Mouse (Mus musculus) MN1 (cell line): Measurements from ENCODE around the gene Drap1.
"Not testable (repeated sequence)": the region's sequence is repeated elsewhere in the genome, so short reads cannot be mapped to it uniquely, and the experiment has no call there.

ENCODE experiments used
- DNase-seq: peaks from one replicate; pipeline ENCODE4 v3.0.0-alpha.2; 2016; ENCODE audit warnings: low spot score

Gene Drap1

DNA sequence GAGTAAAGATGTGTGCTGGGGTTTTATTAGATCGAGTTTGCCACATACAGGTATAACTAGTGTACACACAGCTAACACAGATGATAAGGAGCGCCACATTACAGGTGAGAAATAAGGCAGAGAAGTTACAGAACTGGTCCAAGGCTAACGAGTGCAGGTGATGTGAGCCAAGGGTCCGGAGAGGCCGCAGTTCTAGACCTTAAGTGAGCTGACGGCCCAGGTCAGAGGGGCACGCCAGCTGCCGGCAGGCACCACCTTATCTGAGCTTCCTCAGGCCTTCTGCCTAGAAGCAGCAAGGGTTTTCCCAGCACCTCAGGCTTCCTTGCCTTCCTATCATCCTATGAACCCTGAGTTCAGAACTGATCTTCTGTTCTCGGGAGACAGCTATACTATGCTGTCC, 5.1 kb downstream of the Drap1 start:
- no peak for DNase-seq

DNA sequence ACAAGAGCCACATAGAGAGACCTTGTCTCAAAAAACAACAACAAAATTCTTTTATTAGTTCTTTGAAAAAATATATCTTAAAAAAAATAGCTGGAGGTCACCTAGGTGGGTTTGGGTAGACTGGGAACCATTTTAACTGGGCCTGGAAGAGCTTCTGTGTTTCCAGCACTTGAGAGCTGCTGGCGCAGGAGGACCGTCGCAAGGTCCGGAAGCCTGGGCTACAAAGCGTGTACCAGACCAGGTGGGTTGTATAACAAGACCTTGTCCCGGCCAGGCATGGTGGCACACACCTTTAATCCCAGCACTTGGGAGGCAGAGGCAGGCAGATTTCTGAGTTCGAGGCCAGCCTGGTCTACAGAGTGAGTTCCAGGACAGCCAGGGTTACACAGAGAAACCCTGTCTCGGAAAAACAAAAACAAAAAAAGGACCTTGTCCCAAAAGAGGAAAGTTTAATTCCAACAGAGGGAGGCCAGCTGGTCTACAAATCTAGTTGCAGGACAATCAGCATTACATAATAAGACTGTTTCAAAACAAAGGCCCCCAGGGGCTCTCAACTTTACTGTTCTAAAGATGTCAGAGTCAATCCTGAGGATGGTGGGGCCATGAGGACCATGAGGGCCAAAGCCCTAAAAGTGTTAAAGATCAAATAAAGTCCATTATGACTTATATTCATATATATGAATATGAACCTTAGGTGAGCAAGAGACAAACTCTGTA, 5.9 kb downstream of the Drap1 start:
- DNase-seq, result no peak

DNA sequence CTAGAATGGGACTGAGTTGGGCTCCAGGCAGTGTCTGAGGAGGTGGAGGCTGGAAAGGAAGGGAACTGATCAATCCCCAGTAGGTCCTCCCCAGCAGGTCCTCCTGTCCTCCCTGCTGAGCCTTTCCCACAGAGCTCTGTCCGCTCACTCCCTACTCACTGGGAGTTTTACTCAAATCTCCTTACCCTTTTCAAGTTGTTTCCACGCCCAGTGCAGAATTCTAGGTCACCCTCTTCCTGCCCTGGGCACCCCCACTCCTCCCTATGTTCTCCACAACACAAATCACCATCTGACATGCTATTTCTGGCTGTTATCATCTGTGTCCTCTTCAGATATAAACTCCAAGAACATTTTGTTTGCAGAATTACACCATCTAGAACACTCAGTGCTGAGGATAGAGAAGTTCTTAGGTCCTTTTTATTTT, 10.2 kb downstream of the Drap1 start:
- no peak for DNase-seq

GRCm38 (mm10) chr19:5413840-5414239, 10.9 kb downstream of the Drap1 start:
- DNase-seq, result no peak

- no peak for DNase-seq
Measured at GRCm38 (mm10) chr19:5411961-5412360, 12.8 kb downstream of the Drap1 start.

DNA sequence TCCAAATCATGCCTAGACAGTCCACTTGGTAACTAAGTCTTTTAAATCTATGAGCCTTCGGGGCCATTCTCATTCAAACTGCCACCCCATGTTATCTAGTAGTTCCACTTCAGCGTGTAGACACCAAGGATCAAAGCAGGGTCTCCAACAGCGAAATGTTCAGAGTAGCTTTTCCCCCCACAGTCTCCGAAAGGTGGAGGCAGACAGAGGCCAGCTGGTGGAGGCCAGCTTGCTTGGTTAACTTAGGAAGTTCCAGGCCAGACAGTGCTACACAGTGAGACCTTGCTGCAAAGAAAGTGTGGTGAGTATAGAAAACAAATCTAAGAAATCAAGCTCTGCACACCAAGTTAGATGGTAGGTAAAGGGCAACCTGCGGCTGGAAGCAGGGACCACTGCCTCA, 14.1 kb downstream of the Drap1 start:
- DNase-seq, result no peak

GRCm38 (mm10) chr19:5409068-5409467, 15.7 kb downstream of the Drap1 start:
- no peak for DNase-seq

DNA sequence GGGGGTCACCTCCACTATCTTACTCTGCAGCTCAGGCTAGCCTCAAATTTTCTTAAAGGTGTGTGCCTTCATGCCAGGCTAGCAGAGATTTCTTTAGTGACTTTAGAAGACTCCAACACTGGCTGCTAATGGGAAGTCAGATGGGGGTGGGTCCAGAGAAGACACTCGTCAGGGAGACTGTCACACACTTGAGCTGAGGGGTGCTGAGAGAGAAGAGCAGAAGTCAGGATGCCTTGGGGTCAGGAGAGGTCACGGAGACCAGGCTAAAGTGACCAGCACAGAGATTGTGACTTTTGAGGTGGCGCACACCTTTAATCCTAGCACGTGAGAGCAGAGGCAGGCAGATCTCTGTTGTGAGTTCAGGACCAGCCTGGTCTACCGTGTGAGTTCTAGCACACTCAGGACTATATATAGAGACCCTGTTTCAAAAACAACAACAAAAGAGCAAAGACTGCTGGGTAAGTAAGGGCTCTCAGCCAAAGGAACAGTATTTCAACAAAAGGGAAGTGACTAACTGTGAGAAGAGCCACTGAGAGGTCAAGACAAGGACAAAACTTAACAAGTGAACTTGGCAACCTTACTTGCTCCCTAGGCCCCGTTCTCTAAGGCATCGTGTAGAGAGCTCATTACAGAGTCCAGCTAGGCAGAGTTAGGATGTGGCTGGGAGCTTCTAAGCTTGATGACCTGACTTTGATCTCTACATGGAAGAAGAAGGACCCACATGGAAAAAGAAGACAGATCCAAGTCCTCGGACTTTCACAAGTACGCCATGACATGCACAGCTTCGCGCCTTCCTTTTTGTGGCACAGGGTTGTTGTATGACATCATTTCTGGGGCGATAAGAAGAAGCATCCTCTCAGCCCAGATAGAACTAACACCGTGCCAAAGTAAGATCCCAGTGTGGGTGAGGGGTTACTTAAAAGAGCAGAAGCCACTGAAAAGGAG, 16.4 kb downstream of the Drap1 start:
- no peak for DNase-seq

- DNase-seq, result no peak
Measured at GRCm38 (mm10) chr19:5407133-5407532, 17.6 kb downstream of the Drap1 start.

DNA sequence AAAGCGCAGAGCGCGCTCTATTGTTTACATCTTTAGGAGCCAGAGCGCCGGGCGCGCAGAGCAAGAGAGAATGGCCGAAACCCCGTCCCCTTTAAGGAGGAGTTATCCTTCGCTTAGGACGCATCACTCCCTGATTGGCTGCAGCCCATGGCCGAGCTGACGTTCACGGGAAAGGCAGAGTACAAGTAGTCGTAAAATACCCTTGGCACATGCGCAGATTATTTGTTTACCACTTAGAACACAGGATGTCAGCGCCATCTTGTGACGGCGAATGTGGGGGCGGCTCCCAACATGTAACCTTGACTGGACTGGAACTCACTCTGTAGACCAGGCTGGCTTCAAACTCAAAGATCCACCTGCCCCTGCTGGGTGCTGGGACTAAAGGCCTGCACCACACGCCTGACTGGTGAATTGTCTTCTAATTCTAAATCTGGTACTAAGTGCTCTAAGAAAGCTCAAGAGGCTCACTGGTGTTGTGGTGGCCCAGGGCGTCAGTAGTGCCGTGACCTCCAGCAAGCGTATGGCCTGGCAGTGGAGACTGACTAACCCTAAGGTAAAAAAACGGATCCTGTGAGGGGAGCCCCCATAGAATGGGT, 18.1 kb downstream of the Drap1 start:
- DNase-seq, result not testable (repeated sequence)

GRCm38 (mm10) chr19:5405924-5406323, 18.9 kb downstream of the Drap1 start:
- no peak for DNase-seq

DNA sequence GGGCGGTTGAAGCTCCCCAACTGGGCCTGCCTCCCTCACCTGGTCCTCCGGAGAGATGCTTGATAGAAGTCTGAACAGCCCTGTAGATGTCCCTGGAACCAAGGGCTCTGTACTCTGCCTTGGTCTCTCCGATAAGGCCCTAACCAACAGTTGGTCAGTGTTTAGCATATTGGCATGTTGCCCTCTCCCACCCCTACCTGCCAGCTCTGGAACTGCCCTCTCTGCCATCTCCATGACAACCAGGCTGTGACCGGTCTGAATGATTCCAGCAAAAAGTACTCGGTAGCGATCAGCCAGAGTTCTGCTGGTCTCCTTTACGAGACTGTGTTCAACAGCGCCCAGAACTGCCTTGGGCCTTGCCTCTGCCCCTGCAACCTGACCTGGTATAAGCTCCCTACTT, 22.5 kb downstream of the Drap1 start, which contains the start of gene Tsga10ip:
TSS of gene Tsga10ip (minus strand) at position 234 of the 400 bp plus-strand sequence.
- DNase-seq, result peak; percentile 39

DNA sequence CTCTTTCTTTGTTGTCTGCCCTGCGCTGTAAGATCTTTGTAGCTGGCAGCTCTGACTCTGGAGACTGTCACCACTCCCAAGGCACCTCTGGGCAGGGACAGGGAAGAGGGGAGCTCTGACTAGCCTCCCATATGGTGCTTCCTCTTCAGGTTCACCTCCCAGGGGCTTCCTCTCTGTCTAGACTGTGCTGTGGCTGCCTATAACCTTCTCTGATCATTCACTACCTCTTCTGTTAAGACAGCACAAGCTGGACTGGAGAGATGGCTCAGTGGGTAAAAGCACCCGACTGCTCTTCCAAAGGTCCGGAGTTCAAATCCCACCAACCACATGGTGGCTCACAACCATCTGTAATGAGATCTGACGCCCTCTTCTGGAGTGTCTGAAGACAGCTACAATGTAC, 23.7 kb downstream of the Drap1 start:
- not testable (repeated sequence) for DNase-seq

DNA sequence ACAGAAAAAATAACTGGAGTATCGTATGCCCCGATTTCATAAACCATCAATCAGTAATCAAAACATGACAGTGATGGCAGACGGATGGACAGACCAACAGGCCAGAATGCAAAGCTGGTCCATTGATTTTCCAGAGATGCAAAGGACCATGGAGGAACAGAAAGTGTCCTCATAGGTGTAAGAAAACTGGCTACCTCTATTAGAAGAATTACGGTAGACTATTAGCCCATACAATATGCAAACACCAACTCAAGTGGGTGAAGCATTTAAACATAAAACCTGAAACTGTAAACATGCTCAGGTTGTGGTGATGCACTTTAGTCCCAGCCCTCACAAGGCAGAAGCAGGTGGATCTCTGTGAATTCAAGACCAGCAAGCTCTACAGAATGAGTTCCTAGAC, 29.4 kb downstream of the Drap1 start:
- DNase-seq, result no peak

DNA sequence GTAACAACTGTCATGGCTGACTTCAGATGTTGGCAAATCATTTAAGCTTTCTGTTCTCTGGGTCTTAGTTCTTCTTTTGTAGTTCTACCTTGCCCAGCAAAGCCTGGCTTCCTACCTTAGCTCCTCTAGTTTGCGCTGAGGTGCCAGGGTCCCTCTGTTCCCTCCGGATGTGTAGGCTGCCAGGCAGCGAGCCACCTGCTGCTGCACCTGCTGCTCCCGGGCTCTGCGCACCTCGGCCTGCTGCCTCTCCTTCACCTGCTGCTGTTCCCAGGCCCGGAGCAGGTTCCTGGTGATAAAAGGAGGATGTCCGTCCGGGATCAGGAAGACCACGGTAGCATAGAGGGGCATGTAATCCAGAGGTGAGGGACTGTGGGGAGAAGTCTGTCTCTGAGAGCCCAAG, 30.6 kb downstream of the Drap1 start:
- no peak for DNase-seq

DNA sequence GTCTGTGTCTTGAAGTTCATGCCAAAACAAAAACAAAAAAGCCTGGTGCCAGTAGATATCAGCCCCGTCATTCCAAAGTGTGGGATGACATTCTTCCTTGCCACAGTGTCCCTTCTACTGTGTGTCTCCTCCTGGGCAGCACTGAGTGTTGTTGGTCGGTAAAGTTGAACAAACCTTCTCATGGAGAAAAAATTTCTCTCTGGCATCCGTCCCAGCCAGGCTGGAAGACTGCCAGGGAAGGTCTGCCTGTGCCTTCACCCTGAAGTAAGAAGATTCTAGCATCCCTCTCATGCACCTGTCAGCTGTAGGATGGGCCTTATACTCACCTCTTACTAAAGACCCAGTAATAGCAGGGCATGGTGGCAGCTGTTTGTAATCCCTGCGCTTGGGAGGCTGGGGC, 31.9 kb downstream of the Drap1 start:
- DNase-seq, result peak; percentile 45

DNA sequence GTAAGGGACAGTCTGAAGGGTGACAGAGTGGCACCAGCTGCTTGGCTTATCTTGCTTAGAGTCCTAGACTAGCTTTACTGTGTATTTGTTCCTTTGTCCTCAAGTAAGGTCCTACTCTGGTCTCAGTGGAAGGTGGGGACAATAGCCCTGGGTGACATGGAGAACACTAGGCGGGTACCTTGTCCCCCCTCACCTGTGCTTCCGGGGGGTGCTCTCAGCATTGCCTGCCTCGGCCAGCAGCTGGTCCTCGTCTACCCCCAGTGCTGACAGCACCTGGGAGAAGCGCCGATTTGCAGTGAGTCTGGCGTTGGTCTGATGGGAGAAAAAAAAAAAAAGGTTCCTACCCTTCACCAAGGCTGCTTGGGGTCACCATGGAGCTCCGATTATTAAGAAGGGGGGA, 34.4 kb downstream of the Drap1 start:
- no peak for DNase-seq

DNA sequence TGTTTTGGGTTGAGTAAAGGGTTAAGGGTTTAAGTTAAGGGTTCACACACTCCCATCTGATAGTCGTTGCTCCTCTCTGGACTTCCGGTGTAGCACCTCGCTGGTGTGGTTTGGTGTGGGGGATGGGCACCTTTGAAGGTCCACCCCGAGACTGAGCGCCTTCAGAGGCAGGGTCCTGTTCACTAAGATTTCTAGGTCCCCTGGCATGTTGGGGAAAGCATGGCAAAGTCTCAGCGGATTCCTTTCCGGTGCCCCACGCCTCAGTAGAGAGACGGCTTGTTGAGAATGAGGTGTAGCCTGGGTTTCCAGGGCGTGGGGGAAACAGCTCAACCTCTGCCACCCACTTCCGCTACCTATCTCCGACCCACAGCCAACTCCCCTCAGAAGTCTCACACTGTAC, 35.1 kb downstream of the Drap1 start:
- DNase-seq, result no peak

DNA sequence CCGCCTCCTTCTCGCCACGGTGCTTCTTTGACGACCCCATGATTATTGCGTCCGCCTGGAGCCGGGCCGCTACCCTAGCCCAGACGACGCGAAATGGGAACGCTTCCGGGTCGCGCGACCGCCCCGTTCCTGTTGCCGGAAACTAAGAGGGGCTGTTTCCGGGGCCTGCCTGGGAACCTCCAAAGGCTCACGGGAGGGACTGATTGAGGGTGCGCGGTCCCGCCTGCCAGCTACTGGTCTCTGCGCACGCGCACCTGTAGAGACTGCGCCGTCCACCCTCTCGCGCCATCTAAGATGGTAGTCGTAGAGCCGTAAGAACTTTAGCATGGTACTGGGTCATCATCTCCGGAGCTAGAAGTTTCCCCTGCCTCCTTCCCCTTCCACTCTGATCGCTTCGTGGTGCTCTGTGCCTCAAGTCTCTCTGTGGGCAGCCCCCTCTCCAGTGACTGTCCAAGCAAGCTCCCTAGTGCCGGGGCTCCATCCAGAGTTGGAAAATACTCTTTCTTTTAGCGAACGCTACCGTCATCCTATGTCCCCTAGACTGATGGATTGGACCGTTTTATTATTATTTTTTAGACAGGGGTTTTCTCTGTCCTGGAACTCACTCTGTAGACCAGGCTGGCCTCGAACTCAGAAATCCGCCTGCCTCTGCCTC, 36.1 kb downstream of the Drap1 start, which contains the start of gene Sart1:
TSS of gene Sart1 (minus strand) at position 116 of the 655 bp plus-strand sequence.
- peak; percentile 92 for DNase-seq

DNA sequence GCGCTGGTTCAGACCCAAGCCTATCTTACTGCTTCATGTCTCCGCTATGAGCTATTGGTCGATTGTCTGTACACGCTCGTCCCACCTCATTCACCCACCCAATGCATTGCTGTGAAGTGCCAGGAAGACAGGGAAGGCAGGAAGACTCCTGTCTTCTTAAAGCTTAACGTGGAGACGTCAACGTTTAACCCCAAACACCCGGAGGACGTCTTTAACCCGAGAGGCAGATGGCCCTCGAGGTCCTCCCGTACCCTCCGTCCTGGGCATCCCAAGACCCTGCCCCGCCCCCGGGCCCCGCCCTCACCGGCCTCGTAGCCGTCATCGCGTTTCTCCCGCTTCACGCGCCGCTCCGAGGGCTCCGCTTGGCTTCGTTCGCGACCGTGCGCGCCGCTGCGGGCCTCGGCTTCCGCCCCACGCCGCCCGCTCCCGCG, 36.8 kb downstream of the Drap1 start:
- peak; percentile 54 for DNase-seq

DNA sequence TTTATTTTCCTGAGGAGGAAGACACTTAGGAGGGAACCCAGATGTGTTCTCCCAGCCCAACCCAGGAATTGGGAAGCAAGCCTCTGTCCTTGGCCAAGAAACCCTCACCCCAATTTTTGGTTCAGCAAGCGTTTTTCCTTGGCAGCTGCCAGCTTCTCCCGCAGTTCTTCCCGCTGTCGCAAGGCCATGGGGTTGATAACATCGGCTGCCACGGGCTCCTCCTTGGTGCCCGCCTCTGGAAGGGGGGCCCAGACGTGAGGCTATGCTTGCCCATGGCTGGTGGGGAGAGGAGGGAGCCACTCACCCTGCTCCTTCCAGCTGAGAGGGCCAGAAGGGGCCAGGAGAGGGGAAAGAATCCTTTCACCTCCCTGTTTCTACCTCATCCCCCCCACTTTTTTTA, 40.1 kb downstream of the Drap1 start:
- DNase-seq, result no peak

DNA sequence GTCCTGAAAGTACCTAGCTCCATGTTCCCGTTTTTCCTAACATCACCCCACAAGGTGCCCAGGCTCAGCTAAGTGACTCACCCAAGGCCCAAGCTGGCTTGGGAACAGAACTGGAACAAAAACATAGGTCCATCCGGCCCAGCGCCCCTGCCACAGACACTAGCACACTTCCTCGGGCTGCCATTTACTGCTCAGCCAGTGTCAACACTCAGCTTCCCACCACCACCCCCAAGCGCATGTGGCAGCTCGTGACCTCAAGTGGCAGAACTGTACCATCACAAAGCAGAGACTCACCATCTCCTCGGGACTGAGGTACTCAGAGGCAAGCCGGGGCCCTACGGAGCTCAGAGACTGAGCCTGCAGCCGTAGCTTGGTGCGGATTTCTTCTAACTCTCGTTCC, 41.5 kb downstream of the Drap1 start:
- no peak for DNase-seq
